Mouse (Mus musculus) bone marrow, adult 2 months (tissue): ENCODE results near the gene Sowaha.

ENCODE experiments used
- CTCF ChIP-seq: fragments of 200-500 bp; IDR thresholded peaks from 2 replicates; pipeline ENCODE4 v1.5.1; 2011; ENCODE audit warnings: low read length, control low read depth; ENCODE audit not compliant: control insufficient read depth, insufficient read depth
- POLR2A ChIP-seq: fragments of 200-500 bp; IDR thresholded peaks from 2 replicates; pipeline ENCODE4 v1.6.1; 2011; ENCODE audit warnings: low read depth, mild to moderate bottlenecking, control low read depth, low read length, borderline replicate concordance; ENCODE audit not compliant: control insufficient read depth

GRCm38 (mm10) chr11:53491954-53492401 is 11.9 kb upstream of the Sowaha start:
- TF ChIP-seq POLR2A (no peak), CTCF (no peak)
